Mouse (Mus musculus) regulatory T cell (primary cell): ENCODE measurements around the gene Pmp22.

Experiments
- in situ Hi-C: fragments of 300-600 bp; cut with MboI, MseI; formaldehyde crosslinking; loops from one replicate; pipeline ENCODE4 v1.15.1; 2025; ENCODE audit warnings: high pct_unique_total_duplicates

Pmp22 gene

DNA sequence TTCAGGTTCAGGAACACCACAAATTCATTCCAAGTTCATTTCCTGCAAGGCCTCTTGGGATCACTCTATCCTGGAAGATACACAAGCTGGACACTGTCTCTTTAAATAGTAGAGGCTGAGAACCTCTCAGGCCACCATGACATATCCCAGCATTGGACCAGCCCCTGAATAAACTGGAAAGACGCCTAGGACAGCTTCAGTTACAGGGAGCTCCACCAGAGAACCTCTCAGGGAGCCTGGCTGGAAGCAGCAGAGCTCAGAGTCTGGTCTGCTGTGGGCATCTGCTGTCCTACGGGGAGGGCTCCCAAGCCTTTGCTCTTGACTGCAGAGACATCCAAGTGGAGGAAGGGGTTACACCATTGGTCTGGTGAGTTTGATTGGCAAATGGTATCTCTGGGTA, at the start of gene Pmp22:
Gene Pmp22 (plus strand): TSS at position 199 of the 400 bp plus-strand sequence.
- in situ Hi-C loops: no loop called here

DNA sequence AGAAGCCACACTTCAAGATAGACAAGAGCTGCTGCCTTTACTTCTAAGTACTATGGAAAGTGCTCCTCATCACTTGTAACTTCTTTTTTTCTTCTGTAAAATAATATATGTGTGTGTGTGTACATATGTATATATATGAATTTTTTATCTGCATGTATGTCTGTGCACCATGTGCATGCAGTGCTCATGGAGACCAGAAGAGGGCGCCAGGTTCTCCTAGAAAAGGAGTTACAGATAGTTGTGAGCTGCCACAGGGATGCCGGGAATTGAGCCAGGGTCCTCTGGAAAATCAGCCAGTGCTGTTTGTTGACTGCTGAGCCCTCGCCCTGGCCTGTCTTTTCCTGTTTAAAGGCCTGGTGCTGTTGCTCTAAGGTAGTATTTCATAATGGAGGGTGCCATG, 44.2 kb upstream of the Pmp22 start:
- in situ Hi-C loops: no loop called here

DNA sequence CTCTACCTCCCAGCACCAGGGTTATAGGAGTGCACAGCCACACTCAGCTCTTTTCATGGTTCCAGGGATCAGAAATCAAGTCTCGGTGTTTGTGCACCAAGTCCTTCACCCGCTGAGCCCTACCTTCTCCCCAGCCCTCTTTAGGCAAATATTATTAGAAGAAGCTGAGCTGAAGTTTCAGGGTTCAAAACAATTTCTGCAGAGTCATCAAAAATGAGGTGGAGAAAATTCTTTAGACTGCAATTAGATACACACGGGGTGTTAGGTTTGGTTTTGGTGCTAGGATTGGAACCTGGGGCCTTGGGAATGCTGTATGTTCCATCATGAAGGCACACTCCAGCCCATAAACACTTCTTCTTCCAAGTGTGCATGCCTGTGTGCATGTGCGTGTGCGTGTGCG, 40.1 kb upstream of the Pmp22 start:
- in situ Hi-C loops: no loop called here

DNA sequence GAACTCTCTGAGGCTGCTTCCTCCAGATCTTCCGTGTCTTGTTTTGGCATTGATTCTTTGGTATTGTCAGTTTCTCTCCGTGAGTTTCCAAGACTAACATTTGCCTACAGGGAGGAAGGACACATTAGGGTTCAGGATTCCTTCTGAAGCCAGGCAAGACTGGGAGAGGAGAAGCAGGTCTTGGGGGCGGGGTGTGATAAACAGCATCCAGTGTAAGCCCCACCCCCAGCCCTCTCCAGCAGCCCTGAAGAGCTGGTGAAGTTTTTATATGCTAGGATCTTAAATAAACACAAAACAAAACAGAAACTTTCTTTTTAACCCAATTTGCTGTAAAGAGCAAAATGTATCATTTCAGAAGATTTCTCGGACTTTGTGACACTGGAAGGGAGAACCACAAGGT, 38.6 kb upstream of the Pmp22 start:
- in situ Hi-C loops: no loop called here

DNA sequence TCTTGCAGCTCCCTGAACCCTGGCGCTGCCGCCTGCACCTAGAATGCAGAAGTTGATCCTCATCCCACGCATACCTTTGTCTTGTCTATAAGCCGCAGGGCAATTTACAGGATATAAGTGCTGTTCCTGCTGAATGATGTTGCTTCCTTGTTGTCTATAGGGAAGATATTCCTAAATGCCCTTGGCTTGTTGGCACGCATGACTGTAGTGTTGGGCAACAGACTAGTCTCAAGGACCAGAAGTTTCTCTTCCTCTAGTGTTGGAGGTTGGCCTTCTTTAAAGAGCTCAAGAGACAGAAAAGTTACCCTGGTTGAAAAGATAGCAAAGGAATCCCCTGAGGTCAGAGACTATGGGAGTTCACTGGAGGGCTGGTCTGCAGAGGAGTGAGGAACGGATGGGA, 37.8 kb upstream of the Pmp22 start:
- in situ Hi-C loops: no loop called here

DNA sequence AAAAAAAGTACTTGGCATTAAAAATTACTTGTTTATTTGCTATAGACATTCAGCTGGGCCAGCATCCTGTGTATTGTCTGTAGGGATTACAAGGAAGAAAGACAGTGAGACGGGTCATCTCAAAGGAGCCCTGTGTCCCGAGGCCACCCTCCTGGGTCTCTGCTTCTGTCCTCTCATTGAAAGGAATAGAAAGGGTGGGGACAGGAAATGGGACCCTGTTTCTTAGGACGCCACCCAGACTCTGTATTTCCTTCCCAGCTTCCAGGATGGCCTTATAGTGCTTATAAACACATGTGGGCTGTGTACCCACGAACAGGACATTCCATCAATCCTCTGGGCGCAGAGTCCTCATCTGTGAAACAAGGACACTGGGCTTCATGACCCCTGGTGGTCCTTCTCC, 36.5 kb upstream of the Pmp22 start:
- in situ Hi-C loops: no loop called here

DNA sequence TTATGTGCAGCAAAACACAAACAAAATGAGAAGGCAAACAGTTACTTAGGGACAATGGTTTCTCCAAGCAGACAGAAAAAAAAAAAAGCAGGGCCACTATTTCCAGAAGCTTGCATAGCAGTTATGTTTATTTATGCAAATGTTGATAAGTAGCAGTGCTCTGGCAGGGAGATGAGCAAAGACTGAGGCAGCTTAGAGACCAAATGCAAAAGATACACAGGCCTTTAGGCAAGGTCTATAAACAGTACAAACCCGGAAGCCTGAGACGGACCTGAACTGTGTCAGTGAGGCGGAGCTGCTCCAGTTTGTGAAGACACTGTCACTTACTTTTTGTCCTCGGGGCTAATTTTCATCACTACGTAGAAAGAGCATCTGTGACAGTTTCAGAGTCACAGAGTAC, 35.2 kb upstream of the Pmp22 start:
- in situ Hi-C loops: no loop called here

DNA sequence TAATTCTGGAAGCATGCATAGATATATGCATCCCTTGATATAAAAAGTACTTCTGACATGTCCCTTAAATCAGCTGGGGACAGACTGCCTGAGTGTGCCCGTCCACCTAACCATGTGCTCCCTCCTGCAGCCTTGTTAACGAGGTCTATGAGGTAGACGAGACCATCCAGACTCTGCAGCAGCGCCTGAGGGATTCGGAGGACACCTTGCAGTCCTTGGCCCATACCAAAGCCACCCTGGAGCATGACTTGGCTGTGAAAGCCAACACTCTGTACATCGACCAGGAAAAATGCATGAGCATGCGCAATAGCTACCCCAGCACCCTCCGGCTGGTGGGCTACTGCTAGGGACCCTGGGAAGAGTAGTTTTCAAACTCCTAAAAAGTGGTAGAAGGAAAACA, 34.3 kb upstream of the Pmp22 start:
- in situ Hi-C loops: no loop called here

DNA sequence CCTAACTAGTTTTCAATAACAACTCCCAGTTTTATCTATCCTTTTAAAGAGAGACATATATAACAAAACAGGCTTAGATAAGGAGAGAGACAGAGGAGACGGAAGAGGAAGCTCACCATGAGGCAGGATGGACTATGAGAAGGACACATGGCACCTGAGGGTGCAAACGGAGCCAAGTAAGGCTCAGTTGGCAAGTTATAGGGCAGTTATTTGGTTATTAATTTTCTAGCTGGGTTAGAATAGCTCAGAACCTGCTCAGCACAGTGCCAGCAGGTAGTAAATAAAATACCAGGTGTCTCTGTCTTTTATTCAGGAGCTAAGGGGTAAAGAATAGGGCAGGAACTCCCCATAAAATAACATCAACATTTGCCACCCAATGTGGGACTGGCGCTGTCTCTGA, 30.8 kb upstream of the Pmp22 start:
- in situ Hi-C loops: no loop called here

DNA sequence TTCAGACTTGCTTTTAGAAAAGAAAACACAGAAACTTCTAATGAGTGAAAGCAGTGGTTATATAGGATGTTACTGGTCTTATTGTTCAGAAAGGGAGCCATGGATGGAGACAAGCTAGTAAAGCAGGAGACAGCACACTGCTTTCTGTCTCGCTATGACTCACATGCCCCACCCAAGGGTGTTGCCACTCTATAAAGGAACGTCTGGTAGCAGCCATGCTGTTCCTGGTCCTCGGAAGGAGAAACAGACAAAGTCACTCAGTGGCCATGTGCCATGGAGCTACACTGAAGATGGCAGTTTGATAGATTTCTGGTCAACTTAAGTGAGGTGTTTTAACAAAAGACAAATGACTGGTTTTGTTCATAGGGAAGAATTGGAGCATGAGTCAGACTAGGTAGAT, 29.4 kb upstream of the Pmp22 start:
- in situ Hi-C loops: no loop called here

DNA sequence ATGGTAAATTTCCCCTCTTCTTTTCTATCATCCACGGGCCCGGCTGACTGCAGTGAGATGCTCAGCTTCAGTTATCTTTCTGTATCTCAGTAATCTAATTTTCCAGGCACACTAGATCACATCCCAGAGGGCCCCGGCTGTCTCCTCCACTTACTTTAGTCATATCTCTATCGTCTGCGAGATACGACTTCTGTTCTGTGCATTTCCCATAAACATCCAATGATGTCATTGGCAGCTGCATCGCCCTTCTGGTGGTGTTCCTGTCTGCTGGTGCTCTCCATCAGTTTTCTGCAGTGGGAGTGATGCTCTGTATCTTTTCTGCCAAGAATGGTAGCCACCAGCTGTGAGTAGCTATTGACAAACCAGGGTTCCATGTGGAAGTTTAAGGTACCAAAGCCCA, 25.5 kb upstream of the Pmp22 start:
- in situ Hi-C loops: no loop called here

DNA sequence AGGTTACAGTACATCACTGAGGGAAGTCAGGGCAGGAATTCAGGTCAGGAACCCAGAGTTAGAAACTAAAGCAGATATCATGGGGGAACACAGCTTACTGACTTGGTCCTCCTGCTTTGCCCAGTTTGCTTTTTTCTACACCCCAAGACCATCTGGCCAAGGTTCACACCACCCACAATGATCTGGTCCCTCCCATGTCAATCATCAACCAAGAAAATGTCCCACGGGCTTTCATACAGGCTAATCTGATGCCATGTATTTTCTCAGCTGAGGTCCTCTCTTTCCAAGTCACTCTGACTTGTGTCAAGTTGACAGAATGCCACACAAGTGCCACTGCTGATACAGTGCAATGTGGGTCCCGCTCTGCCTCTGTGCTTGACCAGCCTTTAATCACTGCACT, 24.8 kb upstream of the Pmp22 start:
- in situ Hi-C loops: no loop called here

DNA sequence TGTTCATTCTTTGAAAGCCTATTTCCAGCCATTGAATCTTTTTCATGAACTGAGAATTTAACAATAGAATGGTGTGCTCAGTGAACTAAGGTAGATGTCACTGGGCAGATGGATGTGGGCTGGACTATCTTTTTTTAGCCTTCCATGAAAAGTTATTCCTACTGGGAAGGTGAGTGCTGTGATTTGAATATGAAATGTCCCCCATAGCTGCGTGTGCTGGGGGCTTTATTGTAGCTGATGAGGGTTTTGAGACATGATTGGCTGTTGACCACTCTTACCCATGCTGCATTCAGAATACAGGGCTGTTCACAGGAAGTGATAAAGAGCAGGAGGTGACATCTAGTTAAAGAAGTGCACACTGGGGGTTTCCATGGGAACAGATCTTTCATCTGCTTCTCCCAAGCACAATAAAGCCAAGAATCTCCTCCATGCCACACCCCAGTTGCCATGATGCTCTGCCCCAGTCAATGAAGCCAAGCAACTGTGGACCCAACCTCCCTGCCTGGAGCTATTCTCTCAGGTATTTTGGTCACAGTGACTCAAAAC, 19.5 kb upstream of the Pmp22 start:
- in situ Hi-C loops: no loop called here

DNA sequence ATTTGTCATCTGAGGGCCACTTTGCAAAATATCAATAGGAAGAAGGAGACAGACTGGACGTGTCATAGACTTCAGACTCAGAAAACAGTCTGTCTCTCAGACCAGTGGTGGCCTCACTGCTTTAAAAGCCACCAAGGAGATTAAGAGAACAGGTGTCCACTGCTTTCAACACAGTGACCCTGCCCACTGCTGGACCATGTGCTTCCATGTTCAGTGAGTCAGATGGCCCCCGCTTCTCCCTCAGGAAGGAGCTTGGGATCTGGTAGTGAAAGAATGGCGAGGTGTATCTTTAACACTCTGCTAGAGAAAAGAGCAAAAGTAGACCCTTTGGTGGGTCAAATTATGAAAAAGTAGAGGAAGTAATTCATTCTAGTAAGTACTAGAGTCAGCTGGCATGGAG, 18.5 kb upstream of the Pmp22 start:
- in situ Hi-C loops: no loop called here

DNA sequence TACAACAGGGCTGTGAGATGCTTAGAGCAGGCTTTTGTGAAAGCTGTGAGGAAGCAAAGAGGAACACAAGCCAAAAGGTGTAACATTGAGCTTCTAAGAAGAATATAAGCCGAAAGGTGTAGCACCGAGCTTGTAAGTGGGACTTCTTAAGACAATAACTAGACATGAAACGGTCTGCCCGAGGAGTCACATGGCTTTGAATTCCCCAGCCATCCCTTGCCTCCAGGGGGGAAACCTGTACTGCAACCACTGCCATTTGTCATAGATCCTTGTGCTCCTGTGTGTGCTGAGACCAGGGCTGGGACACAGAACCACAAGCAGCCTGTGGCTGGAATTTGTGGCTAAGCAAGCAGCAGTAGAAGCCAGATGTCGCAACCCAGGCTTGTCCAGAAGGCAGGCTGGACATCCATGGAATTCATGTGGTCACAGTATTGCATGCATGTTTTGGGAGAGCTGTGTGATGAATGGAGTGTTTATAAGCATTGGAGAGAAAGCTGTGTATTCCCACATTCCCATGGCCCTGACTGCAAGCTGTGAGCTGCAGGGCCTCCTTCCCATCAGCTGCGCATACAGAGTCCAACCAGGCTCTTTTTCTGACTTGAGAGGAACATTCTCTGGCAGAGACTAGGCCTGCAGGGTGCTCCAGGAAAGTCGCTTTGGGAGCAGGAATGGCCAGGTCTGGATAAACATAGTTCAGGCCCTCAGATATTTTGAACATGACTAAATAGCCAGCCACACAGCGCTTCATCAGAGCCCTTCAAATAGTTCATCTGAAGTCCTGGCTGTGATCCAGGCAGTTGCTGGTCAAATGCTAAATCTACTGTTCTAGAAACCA, 13.8 kb upstream of the Pmp22 start:
- in situ Hi-C loops: no loop called here

DNA sequence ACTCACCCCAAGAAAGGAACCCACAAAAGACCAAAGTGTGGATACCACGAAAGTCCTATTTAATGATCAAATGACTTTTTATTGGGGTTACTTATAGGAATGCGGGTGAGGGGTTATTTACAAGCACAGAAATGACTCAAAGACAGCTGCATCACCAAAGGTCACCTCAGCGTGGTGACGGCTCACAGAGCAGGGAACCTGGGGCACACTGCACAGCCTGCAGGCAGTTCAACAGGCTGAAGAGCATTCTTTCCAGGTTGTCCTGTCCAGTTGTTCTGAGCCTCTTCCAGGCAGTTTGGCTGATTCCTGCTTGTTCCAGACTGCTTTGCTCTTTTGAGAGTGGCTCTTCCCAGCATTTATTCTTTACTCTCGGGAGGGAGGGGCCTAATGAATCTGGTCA, 12.1 kb upstream of the Pmp22 start:
- in situ Hi-C loops: no loop called here

DNA sequence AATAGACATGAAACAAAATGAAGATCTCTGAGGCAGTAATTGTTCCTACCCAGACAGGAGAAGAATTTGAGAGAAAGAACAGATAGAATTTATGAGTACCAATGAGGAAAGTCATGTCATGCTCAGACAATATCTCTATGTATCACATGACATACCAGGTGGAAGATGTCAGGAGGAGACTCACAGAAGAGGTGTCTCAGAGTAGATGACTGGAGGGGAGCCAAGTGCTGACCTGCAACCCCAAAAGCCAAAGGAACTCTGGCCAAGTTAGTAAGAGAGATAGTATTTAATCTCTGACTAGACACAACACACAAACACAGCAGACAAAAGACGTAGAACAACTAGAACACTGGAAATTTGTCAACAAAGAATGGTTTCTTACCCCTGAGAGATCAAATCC, 11.5 kb upstream of the Pmp22 start:
- in situ Hi-C loops: no loop called here

DNA sequence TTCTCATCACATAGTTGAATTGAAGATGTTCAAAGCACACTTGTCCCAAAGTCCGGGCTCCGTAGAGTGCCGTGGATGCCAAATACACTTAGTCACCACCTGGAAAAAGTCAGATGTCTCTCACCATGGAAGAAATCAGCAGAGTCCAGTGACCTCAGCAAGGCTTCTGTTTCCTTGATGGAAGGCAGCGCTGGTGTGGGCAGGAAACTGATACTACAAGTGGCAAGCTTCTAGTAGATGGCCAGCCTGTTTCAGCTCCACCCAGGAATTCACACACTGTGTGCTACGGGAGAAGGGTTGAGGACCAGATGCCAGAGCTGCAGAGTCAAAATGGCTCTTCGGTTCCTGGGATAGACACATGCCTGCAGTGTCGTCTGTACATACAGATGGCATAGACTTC, 9.0 kb upstream of the Pmp22 start:
- in situ Hi-C loops: no loop called here

DNA sequence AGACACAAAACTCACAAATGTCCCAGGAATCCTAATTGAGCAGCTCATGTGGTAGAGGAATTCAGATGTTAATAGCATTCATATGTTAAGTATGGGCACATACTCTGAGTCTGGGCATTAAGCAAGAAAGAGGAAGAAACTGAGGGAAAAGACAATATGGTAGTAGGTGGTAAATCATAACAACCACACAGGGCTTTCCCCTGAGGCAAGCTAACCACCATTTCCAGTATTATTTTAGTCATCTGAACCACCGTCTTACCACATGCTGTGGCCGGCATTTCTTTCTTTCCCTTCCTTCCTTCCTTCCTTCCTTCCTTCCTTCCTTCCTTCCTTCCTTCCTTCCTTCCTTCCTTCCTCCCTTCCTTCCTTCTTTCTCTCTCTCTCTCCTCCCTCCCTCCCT, 6.5 kb upstream of the Pmp22 start:
- in situ Hi-C loops: no loop called here

DNA sequence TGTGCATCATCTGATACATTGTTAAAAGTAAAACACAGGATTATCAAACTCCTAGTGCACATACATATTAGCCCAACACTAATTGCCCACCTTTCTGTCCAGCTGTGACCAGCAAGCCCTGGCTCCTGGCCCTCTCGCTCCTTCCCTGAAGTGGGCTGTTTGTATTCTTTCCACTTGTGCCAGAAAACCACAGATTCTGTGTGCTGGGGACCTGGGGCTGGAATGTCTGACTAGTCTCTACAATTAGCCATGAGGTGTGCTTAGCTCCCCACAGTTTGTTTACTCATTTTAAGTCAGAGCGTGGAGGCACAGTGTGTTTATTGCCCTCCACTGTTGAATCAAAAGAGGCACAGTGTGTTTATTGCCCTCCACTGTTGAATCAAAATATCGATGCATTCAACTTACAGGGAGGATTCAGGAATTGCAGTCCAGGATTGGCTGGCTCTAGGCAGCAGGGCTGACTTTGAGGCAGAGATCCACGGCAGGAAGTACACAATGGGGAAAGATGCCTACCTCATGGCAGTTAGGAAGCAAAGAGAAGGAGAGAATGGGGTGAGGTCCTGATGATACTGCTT, 5.9 kb upstream of the Pmp22 start:
- in situ Hi-C loops: no loop called here

DNA sequence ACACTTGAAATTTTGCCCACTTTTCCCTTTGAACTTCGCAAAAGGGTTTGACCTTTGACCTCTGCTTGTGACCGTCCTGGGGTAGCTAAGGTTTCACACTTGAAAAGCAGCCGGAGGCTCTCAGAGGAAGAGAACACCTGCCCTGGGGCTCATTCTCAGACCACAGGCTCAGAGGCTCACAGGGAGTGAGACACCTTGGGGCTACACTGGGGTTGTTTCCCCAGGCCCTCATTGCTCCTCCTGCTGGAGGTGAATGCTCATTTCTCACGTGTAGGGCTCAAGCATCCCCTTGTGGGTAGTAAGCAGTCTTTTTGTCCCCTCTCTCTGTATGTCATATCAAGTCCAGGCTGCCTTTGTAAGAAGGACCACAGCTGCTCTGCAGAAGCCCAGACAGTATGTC, 4.5 kb upstream of the Pmp22 start:
- in situ Hi-C loops: no loop called here

DNA sequence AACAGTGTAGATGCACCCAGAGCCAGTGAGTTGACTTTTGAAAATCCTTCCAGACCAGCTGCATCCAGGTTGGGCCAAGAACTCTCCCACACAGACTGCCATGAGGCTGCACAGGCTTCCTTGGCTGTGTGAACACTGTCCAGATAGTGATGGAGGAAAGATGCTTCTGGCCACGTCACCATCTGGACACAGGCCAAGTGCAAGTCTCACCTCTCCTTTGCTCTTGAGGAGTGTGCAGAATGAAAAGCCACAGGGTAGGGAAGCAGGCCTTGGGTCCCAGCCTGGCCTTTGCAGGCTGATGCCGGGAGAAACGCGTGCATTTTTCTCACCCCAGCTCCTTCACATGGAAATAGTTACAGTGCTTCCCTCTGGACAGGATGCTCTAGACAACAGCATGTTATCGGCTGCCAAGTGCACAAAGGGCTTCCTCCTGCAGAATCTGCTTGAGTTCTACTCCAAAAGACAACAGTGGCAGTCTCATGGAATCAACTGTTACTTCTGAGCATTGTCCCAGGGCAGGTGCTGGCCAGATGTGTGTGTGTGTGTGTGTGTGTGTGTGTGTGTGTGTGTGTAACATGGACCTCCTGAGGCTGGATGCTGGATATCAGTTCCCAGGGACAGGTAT, 2.8 kb upstream of the Pmp22 start:
- in situ Hi-C loops: no loop called here

DNA sequence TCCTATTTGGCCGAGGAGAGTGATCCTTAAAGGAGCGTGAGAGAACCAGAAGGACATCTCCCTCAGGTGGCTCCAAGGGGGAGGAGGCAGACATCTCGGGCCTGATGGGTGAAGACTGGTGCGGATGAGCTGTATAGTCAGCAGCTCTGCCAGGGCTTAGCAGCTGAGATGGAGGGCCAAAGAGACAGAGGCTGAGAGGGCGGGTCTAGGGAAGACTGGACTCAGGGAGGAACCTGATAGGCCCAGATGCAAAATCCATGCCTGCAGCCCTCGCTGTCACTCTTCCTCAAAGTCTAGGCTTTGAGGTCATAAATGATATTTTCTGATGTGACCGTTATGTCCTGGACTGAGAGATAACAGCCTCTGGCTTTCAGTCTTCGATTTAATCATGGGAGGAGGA, 1.8 kb upstream of the Pmp22 start:
- in situ Hi-C loops: no loop called here
